Mouse (Mus musculus) cortical plate, adult 2 months (tissue): ENCODE measurements around the gene Lamb1. TPM values are rescaled to one million over a fixed set of nuclear protein-coding genes. Genes with fewer than 3 reads are reported as not detected.

ENCODE experiments used
- H3K27ac ChIP-seq: fragments of 200-500 bp; 2 replicates; pipeline ENCODE4 v1.5.1; 2012; ENCODE audit warnings: low read length, control low read depth, inconsistent platforms; ENCODE audit not compliant: insufficient read depth
- H3K4me1 ChIP-seq: fragments of 200-500 bp; 2 replicates; pipeline ENCODE4 v1.6.1; 2011; ENCODE audit warnings: low read length; ENCODE audit not compliant: control insufficient read depth, insufficient read depth
- H3K4me3 ChIP-seq: fragments of 200-500 bp; 2 replicates; pipeline ENCODE4 v1.5.1; 2011; ENCODE audit warnings: mild to moderate bottlenecking, low read length, control low read depth; ENCODE audit not compliant: insufficient read depth
- CTCF ChIP-seq: fragments of 200-500 bp; IDR thresholded peaks from 2 replicates; pipeline ENCODE4 v1.5.1; 2011; ENCODE audit warnings: mild to moderate bottlenecking, control low read depth, low read length; ENCODE audit not compliant: insufficient read depth; ENCODE audit errors: extremely low read depth
- POLR2A ChIP-seq: fragments of 200-500 bp; IDR thresholded peaks from 2 replicates; pipeline ENCODE4 v1.6.1; 2011; ENCODE audit warnings: mild to moderate bottlenecking, low read length, control low read depth; ENCODE audit not compliant: insufficient read depth; ENCODE audit errors: extremely low read depth
- polyA plus RNA-seq: library from polyadenylated mRNA; depleted of rRNA; stranded (reverse); fragments of >200 nt; gene quantifications from 2 replicates; pipeline ENCODE4 v1.2.3, GENCODE M21; 2012

Gene Lamb1
- polyA plus RNA-seq, 1 experiment: 4.2 TPM

DNA sequence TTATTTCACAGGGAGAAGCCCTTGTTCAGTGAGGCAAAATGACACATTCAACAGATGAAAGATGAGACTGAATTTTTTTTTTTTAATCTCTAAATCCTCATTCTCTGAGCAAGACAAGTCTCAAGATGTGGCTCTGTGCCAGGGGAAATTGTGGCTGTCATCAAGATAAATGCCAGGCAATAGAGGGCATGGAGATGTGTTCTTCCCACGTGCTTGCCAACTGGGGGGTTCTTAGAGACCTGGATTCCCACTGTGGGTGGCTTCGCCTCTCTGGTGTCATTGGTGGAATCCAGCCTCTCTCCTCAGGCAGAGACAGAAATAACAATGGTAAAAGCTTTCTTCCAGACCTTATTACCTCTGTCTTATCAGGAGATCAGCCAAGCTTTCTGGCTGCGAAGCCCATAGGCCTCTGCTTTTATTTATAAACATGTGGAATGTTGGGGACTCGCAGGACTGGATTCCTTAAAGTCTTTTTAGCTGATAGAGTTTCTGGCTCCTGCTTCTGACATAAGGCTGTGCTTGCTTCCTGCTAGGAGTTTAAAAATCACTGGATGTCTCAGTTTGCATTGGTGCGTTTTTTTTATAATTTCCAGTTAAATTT, 41.1 kb downstream of the Lamb1 start:
- Histone ChIP-seq H3K4me1 (no peaks in the 10 kb centered on the region; the same call in 1 of the 2 replicates), H3K4me3 (no peak overlapping the region)
- no peak for TF ChIP-seq POLR2A
- no peak for TF ChIP-seq CTCF

DNA sequence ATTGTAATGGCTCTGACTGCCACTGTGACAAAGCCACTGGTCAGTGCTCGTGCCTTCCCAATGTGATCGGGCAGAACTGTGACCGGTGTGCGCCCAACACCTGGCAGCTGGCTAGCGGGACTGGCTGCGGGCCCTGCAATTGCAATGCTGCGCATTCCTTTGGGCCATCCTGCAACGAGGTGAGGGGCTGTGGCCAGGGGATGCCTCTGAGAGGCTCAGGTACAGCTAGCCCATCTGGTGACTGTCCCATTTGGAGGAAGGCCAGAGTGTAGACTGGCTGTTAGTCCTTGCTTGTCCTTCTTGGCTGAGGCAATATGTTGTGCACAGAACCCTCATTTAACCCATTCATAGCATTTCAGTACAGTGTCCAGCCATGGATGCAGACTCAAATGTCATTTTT, 42.0 kb downstream of the Lamb1 start:
- no peaks in the 10 kb centered on the region; the same call in 1 of the 2 replicates for H3K4me1 ChIP-seq
- TF ChIP-seq POLR2A (no peak), CTCF (no peak)
- H3K4me3 ChIP-seq: no peak overlapping the region
- no peak overlapping the region for H3K27ac ChIP-seq

More for the DNA sequence above, 41.1 kb downstream of the Lamb1 start:
- H3K27ac ChIP-seq: no peak overlapping the region

DNA sequence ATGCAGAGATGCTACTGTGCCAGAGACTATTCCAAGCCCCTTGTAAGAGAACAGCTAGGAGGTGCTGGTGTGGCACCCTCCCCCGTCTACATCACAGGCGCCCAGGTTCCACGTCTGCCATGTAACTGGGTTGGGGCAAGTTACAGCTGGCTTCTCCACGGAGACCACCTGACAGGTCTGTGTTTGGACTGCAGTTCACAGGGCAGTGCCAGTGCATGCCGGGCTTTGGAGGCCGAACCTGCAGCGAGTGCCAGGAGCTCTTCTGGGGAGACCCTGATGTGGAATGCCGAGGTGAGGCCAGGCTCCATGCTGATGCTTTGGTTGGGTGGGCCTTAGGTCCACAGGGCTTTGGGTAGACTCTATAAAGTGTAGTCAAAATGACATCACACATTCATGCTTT, 42.7 kb downstream of the Lamb1 start:
- TF ChIP-seq POLR2A (no peak), CTCF (no peak)
- Histone ChIP-seq H3K4me1 (no peaks in the 10 kb centered on the region; the same call in 1 of the 2 replicates), H3K27ac (no peak overlapping the region), H3K4me3 (no peak overlapping the region)

DNA sequence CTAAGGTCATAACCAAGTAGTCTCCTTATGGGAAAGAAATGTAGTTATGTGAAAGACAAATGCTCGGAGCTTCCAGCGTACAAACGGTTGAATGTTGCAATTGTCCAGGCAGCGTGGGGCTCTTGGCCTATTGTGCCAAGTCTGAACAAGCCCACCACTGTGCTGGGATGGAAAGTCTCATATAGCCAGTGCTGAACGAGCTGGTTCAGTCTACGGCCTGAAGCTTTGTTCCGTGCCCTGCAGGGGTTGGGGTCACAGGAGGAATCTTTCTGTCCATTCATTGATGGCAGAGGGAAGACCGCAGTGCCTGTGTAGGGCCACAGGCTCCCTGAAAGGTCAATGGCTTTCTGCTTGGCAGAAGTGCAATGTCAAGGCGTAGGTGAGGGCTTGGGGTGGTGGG, 45.7 kb downstream of the Lamb1 start:
- Histone ChIP-seq H3K27ac (no peak overlapping the region), H3K4me3 (no peak overlapping the region), H3K4me1 (no peaks in the 10 kb centered on the region)
- TF ChIP-seq CTCF (no peak), POLR2A (no peak)

DNA sequence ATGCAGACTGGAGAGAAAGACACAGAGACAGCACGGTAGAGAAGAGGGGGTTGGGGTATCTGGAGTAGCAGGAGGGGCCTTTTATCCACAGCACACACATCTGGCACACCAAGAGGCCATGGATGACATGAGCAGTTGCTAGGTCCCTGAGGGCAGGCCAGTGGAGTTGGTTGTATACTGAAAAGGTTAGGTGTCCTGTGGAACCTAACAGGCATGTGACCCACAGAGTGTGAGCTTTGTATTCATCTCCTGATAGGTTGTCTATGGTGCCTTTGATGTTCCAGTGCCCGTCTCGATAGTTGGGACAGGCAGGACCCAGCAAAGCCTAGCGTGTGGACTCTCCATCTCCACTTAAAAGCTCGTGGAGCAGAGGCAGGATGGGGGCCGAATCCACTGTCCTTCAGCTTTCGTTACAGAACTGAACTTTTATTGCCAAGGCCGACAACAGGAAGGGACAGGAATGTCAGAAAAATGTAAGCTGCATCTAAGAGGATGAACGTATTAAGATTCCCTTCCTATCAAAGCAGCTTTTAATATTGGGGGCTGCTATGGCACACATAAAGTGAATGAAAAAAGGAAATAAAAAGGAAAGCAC, 46.7 kb downstream of the Lamb1 start:
- no peak for TF ChIP-seq POLR2A
- TF ChIP-seq CTCF: no peak
- H3K27ac ChIP-seq: no peak overlapping the region

DNA sequence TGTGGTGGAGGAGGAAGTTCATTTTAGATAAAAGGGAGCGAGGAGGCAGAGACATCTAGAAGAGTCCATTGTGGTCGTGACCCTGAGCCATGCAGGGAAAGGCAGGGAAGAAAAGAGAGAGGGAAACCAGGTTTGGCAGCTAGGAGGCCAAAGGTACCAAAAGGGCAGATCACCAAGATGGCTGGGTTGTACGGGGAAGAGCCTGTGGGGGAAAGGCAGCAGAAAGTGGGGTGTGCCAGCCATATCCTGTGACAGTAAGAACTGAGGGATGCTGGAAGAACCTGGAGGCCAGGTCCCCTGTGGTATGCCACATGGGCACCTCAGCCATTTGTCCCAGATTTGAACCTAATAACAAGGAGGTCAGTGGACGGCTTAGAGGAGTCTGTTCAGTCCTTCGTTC, 47.2 kb downstream of the Lamb1 start:
- H3K4me3 ChIP-seq: no peak overlapping the region
- TF ChIP-seq POLR2A (no peak), CTCF (no peak)
- H3K4me1 ChIP-seq: no peaks in the 10 kb centered on the region
- H3K27ac ChIP-seq: no peak overlapping the region

More for the DNA sequence above, 46.7 kb downstream of the Lamb1 start:
- Histone ChIP-seq H3K4me3 (no peak overlapping the region), H3K4me1 (no peaks in the 10 kb centered on the region)

DNA sequence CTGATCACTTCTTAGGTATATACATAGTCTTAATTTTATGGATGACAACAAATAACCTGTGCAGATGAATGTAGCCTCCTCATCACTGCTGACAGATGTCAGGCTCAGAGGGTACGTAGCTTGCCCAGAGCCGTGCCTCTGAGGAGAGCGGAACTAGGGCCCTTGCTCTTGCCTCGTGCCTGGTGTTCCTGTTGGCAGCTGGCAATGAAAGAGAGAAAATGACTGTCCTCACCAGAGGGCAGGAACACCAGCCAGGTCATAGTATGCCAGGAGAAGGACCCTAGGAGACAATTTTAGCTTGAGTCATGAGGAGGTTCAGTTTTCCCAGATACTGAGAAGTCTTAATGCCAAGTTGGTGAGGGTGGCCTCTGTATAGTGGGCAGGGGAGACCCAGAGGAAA, 48.1 kb downstream of the Lamb1 start:
- TF ChIP-seq CTCF (no peak), POLR2A (no peak)
- H3K4me3 ChIP-seq: no peak overlapping the region
- H3K27ac ChIP-seq: no peak overlapping the region
- no peaks in the 10 kb centered on the region for H3K4me1 ChIP-seq

DNA sequence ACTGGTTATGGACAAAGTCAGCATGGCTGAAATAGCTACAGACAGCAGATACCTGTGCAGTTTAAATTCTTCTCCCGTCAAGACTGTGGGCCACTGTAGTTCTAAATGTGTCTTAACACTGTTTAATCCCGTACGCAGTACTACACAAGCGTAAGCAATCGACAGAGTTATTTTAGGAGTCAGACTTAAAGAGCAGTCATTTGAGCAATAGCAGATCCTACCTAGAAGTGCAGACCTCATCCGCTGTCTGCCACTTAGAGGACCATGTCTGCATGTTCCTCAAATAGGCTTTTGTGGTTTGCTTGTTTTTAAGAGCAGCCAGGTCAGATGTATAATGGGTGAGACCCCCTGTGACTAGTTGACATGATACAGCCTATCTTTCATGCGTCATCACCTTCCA, 49.3 kb downstream of the Lamb1 start:
- no peaks in the 10 kb centered on the region for H3K4me1 ChIP-seq
- no peak overlapping the region for H3K4me3 ChIP-seq
- TF ChIP-seq POLR2A (no peak), CTCF (no peak)
- no peak overlapping the region for H3K27ac ChIP-seq

DNA sequence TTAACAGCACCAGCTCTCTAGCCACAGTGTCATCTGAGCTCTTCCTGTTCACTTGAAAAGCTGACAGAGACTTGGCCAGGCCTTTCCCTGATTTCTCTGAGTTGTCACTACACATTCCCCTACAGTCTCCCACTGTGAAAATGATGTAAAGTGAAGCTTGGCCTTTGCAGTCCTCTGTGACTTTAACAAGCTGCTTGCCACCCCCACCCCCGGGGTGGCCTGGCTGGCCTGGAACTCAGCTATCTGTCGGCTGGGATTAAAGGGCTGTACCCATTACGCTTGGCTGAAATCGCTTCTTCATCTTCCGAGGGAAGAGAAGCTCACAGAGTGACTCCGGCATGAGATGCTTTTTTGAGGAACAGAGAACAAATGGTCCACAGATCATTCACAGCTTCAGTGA, 50.9 kb downstream of the Lamb1 start:
- H3K27ac ChIP-seq: no peak overlapping the region
- no peak overlapping the region for H3K4me3 ChIP-seq
- H3K4me1 ChIP-seq: no peaks in the 10 kb centered on the region
- TF ChIP-seq POLR2A (no peak), CTCF (no peak)

DNA sequence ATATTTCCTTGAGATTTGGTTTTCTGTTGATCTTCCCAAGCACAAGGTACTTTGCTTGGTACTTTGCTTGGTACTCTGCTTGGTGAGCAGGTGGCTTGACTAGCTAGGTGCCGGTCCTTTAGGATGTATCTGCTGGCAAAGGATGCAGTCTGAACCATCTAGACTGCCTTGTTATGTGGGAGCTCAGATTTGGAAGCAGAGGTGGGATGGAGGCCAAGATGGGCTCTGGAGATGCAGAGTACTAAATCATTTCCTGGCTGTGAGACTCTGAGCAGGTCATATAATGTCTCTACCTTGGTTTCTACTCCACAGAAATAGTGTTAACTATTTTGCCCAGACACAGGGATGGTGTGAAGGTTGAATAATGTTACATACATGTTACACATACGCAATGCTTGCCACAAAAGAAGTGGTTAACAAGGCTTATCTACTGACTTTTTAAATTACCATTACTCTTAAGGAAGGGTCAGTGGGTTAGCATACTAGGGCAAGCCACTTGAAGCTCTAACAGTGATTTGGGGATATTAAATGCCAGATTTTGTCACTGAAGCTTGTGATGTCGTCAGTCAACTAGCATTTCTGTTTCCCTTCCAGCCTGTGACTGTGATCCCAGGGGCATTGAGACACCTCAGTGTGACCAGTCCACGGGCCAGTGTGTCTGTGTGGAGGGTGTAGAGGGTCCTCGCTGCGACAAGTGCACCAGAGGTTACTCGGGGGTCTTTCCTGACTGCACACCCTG, 52.8 kb downstream of the Lamb1 start:
- TF ChIP-seq CTCF (no peak), POLR2A (no peak)

More for the DNA sequence above, 52.8 kb downstream of the Lamb1 start:
- no peak overlapping the region for H3K27ac ChIP-seq
- H3K4me1 ChIP-seq: no peaks in the 10 kb centered on the region; the same call in 1 of the 2 replicates
- H3K4me3 ChIP-seq: no peak overlapping the region
